Mouse (Mus musculus): ENCODE data around the gene Ddx59. TPM values are rescaled to one million over a fixed set of nuclear protein-coding genes. Genes with fewer than 3 reads are reported as not detected.

The Ddx59 gene
- polyA plus RNA-seq, 1 experiment = 8.5 TPM

GRCm38 (mm10) chr1:136428981-136429380 lies 13.9 kb downstream of the Ddx59 start:
- no peak for DNase-seq
- H3K27me3 ChIP-seq (ENCODE audit: control insufficient read depth, insufficient read depth, low read length) = no peaks in the 10 kb centered on the region
- 91% methylated on average over 4 of the region's 4 CpGs for WGBS
- TF ChIP-seq CTCF (IDR thresholded peaks at IDR 0.05; ENCODE audit: borderline replicate concordance, insufficient read depth, low read depth, low read length) (no peak), POLR2A (IDR thresholded peaks at IDR 0.05; ENCODE audit: borderline replicate concordance, insufficient read depth, low read length) (no peak)
- H3K4me1 ChIP-seq (ENCODE audit: control insufficient read depth, insufficient read depth, low read length) = no peaks in the 10 kb centered on the region
- H3K4me3 ChIP-seq (replicated peaks; ENCODE audit: insufficient read depth, low read depth, low read length) = no peak overlapping the region
- no peak overlapping the region for H3K27ac ChIP-seq (ENCODE audit: insufficient read depth, low read length)

GRCm38 (mm10) chr1:136430126-136430818 lies 15.2 kb downstream of the Ddx59 start:
- no peak for TF ChIP-seq CTCF (IDR thresholded peaks at IDR 0.05; ENCODE audit: borderline replicate concordance, insufficient read depth, low read depth, low read length)
- TF ChIP-seq POLR2A (IDR thresholded peaks at IDR 0.05; ENCODE audit: borderline replicate concordance, insufficient read depth, low read length) = no peak
- H3K4me3 ChIP-seq (replicated peaks; ENCODE audit: insufficient read depth, low read depth, low read length) = no peak overlapping the region
- WGBS = 38% methylated on average over 7 of the region's 7 CpGs
- no peak overlapping the region for H3K27ac ChIP-seq (ENCODE audit: insufficient read depth, low read length)
- no peaks in the 10 kb centered on the region for H3K27me3 ChIP-seq (ENCODE audit: control insufficient read depth, insufficient read depth, low read length)
- no peaks in the 10 kb centered on the region for H3K4me1 ChIP-seq (ENCODE audit: control insufficient read depth, insufficient read depth, low read length)
- DNase-seq = no peak

DNA sequence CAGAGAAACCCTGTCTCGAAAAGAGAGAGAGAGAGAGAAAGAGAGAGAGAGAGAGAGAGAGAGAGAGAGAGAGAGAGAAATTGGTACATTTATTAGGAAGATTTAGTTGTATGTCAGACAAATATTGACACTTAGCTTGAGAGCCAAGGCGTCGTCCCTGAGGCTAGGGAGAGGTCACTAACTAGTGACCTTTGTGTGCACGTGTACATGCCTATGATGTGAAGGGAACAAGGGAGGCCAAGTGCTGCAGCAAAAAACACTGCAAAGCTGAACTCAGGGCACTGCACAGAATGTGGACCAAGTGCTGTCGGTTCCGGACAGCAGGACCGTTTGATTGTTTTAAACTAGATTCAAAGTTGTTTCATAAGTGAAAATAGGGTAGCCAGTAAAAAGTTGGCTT lies 25.7 kb downstream of the Ddx59 start:
- Histone ChIP-seq H3K4me3 (replicated peaks; ENCODE audit: insufficient read depth, low read depth, low read length) (no peak overlapping the region), H3K27me3 (ENCODE audit: control insufficient read depth, insufficient read depth, low read length) (no peaks in the 10 kb centered on the region), H3K27ac (ENCODE audit: insufficient read depth, low read length) (no peak overlapping the region), H3K4me1 (ENCODE audit: control insufficient read depth, insufficient read depth, low read length) (no peaks in the 10 kb centered on the region)
- DNase-seq = no peak
- TF ChIP-seq POLR2A (IDR thresholded peaks at IDR 0.05; ENCODE audit: borderline replicate concordance, insufficient read depth, low read length) (no peak), CTCF (IDR thresholded peaks at IDR 0.05; ENCODE audit: borderline replicate concordance, insufficient read depth, low read depth, low read length) (no peak)
- WGBS = 89% methylated on average over 7 of the region's 7 CpGs

DNA sequence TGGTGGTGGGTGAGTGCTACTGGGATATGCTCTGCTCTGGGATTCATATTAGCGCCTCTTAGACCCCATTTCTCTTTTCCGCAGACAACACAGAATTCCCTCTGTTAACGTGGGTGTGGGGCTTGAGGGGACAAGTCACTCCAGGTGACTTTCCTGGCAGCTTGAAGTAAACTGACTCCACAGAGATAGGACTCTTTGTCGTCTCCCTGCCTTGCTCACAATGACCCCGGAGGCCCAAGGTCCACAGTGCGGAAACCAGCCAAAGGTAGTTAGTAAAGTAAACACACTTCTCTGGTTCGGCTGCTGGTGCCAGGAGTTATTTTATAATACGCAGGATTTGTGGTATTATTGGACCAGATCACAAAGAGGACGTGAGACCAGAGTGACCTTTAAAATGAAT lies 27.7 kb downstream of the Ddx59 start:
- Histone ChIP-seq H3K4me1 (ENCODE audit: control insufficient read depth, insufficient read depth, low read length) (no peaks in the 10 kb centered on the region), H3K27me3 (ENCODE audit: control insufficient read depth, insufficient read depth, low read length) (no peaks in the 10 kb centered on the region), H3K27ac (ENCODE audit: insufficient read depth, low read length) (no peak overlapping the region), H3K4me3 (replicated peaks; ENCODE audit: insufficient read depth, low read depth, low read length) (no peak overlapping the region)
- 83% methylated on average over 9 of the region's 9 CpGs for WGBS
- TF ChIP-seq CTCF (IDR thresholded peaks at IDR 0.05; ENCODE audit: borderline replicate concordance, insufficient read depth, low read depth, low read length) = no peak
- TF ChIP-seq POLR2A (IDR thresholded peaks at IDR 0.05; ENCODE audit: borderline replicate concordance, insufficient read depth, low read length) = no peak
- no peak for DNase-seq

DNA sequence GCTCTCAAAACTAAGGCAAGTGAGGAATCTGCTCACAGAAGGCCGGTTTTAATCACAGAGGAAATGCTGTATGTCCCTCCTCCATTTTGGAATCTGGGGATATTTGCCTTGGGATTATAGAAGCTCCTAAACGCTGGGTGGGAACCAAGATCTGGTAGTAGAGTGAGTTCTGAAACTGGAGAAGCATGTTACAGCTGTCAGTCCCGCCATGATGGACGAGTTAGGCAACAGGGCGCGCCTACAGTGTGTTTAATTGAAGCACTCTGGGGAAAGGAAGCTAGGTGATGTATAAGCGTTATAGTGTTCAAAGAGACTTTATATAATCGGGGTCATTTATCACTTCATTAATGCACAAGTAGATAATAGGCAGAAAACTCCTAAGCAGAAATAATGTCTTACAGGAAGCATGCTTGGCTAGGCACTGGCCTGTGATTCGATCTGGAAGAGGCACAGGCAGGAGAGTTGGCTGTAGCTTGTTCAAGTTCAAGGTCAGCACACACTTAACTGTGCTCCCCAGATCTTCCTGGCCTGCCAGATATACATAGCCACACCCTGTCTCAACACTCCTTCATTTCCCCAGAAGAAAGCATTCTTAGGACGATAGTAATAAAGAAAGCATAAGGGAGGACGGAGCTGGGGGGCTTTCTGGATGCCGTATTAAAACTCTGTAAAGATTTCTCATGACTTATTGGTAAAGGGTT lies 29.6 kb downstream of the Ddx59 start:
- Histone ChIP-seq H3K27me3 (ENCODE audit: control insufficient read depth, insufficient read depth, low read length) (no peaks in the 10 kb centered on the region), H3K27ac (ENCODE audit: insufficient read depth, low read length) (no peak overlapping the region), H3K4me3 (replicated peaks; ENCODE audit: insufficient read depth, low read depth, low read length) (no peak overlapping the region), H3K4me1 (ENCODE audit: control insufficient read depth, insufficient read depth, low read length) (no peaks in the 10 kb centered on the region)
- no peak for DNase-seq
- whole genome bisulfite sequencing = 92% methylated on average over 12 of the region's 12 CpGs
- no peak for TF ChIP-seq CTCF (IDR thresholded peaks at IDR 0.05; ENCODE audit: borderline replicate concordance, insufficient read depth, low read depth, low read length)
- no peak for TF ChIP-seq POLR2A (IDR thresholded peaks at IDR 0.05; ENCODE audit: borderline replicate concordance, insufficient read depth, low read length)

GRCm38 (mm10) chr1:136446933-136447332 lies 31.9 kb downstream of the Ddx59 start:
- 80% methylated on average over 10 of the region's 10 CpGs for WGBS
- Histone ChIP-seq H3K27ac (ENCODE audit: insufficient read depth, low read length) (no peak overlapping the region), H3K4me3 (replicated peaks; ENCODE audit: insufficient read depth, low read depth, low read length) (no peak overlapping the region), H3K4me1 (ENCODE audit: control insufficient read depth, insufficient read depth, low read length) (no peaks in the 10 kb centered on the region), H3K27me3 (ENCODE audit: control insufficient read depth, insufficient read depth, low read length) (no peaks in the 10 kb centered on the region)
- no peak for DNase-seq
- TF ChIP-seq CTCF (IDR thresholded peaks at IDR 0.05; ENCODE audit: borderline replicate concordance, insufficient read depth, low read depth, low read length) (no peak), POLR2A (IDR thresholded peaks at IDR 0.05; ENCODE audit: borderline replicate concordance, insufficient read depth, low read length) (no peak)

- Histone ChIP-seq H3K27ac (ENCODE audit: insufficient read depth, low read length) (no peak overlapping the region), H3K4me3 (replicated peaks; ENCODE audit: insufficient read depth, low read depth, low read length) (no peak overlapping the region), H3K4me1 (ENCODE audit: control insufficient read depth, insufficient read depth, low read length) (peaks cover under 1% of the 10 kb centered on the region; the same call in 1 of the 2 replicates), H3K27me3 (ENCODE audit: control insufficient read depth, insufficient read depth, low read length) (no peaks in the 10 kb centered on the region)
- 42% methylated on average over 4 of the region's 4 CpGs for WGBS
- DNase-seq = no peak
- no peak for TF ChIP-seq POLR2A (IDR thresholded peaks at IDR 0.05; ENCODE audit: borderline replicate concordance, insufficient read depth, low read length)
- TF ChIP-seq CTCF (IDR thresholded peaks at IDR 0.05; ENCODE audit: borderline replicate concordance, insufficient read depth, low read depth, low read length) = no peak
Observed at GRCm38 (mm10) chr1:136447338-136447737, 32.3 kb downstream of the Ddx59 start.

GRCm38 (mm10) chr1:136449541-136449940 lies 34.5 kb downstream of the Ddx59 start:
- no peaks in the 10 kb centered on the region for H3K27me3 ChIP-seq (ENCODE audit: control insufficient read depth, insufficient read depth, low read length)
- WGBS = 95% methylated on average over 6 of the region's 6 CpGs
- TF ChIP-seq CTCF (IDR thresholded peaks at IDR 0.05; ENCODE audit: borderline replicate concordance, insufficient read depth, low read depth, low read length) (no peak), POLR2A (IDR thresholded peaks at IDR 0.05; ENCODE audit: borderline replicate concordance, insufficient read depth, low read length) (no peak)
- H3K4me1 ChIP-seq (ENCODE audit: control insufficient read depth, insufficient read depth, low read length) = peaks cover 5% of the 10 kb centered on the region; the same call in 1 of the 2 replicates
- no peak overlapping the region for H3K4me3 ChIP-seq (replicated peaks; ENCODE audit: insufficient read depth, low read depth, low read length)
- DNase-seq = no peak
- H3K27ac ChIP-seq (ENCODE audit: insufficient read depth, low read length) = no peak overlapping the region

Data from cerebellum, adult 2 months (tissue).